31 mouse cellular contexts compared by ENCODE assay signal in genomic region chr10:85492583-85492982, GRCm38 (mm10).
DNase-seq lines count a peak whose midpoint lies in the region; ATAC-seq lines count a peak whose summit lies in the region.
"Had no signal": no experiment of that assay in that cellular context is flagged by ENCODE, and none has a peak within 500 bp of the region (broad histone marks: within the 10 kb centered on the region; RNA-seq: fewer than 3 reads in every experiment).

No protein-coding gene starts in this region.

- ATAC-seq in forebrain, embryonic 15.5 days (replicated peaks): peak; percentile 69; the same call in 1 of the 2 replicates
- no peak for ATAC-seq in forebrain, embryonic 13.5 days
- ATAC-seq in hindbrain, embryonic 15.5 days (ENCODE audit: low FRiP score, low read depth): no peak
- ATAC-seq in hindbrain, embryonic 14.5 days (ENCODE audit: low FRiP score): no peak
- ATAC-seq in neural tube, embryonic 13.5 days (ENCODE audit: low read depth): peak; percentile 56
- ATAC-seq: hindbrain, postnatal 0 days; inflammation-experienced regulatory T-cells, adult 6 months; intestine, embryonic 16.5 days; Patski had no signal

- intact Hi-C loops in left cerebral cortex, postnatal 14 days (cut with DNase I): no loop called here

- no peak overlapping the region for H3K27ac ChIP-seq in forebrain, embryonic 15.5 days (replicated peaks)
- H3K27ac ChIP-seq in forebrain, embryonic 13.5 days: no peak overlapping the region
- H3K27ac ChIP-seq in hindbrain, embryonic 15.5 days (replicated peaks): 0 out of 2 replicates have a peak overlapping the region, but pooled peaks have one; percentile 23
- H3K27ac ChIP-seq in hindbrain, embryonic 14.5 days: no peak overlapping the region
- H3K27ac ChIP-seq in neural tube, embryonic 13.5 days (replicated peaks): peak overlapping the region; percentile 78
- H3K27ac ChIP-seq: embryonic facial prominence, embryonic 10.5 days; embryonic facial prominence, embryonic 13.5 days; heart, embryonic 15.5 days; hindbrain, embryonic 10.5 days; hindbrain, postnatal 0 days had no signal

- no peak overlapping the region for H3K4me2 ChIP-seq in forebrain, embryonic 15.5 days (replicated peaks)
- H3K4me2 ChIP-seq in forebrain, embryonic 13.5 days: no peak overlapping the region
- no peak overlapping the region for H3K4me2 ChIP-seq in hindbrain, embryonic 15.5 days
- H3K4me2 ChIP-seq in hindbrain, embryonic 14.5 days (replicated peaks): no peak overlapping the region
- no peak overlapping the region for H3K4me2 ChIP-seq in neural tube, embryonic 13.5 days
- H3K4me2 ChIP-seq: embryonic facial prominence, embryonic 13.5 days; heart, embryonic 12.5 days; heart, embryonic 15.5 days had no signal

- H3K4me1 ChIP-seq in forebrain, embryonic 15.5 days: 0 out of 2 replicates have a peak, but pooled peaks cover 5% of the 10 kb centered on the region
- peaks cover 7% of the 10 kb centered on the region; the same call in 1 of the 2 replicates for H3K4me1 ChIP-seq in forebrain, embryonic 13.5 days
- peaks cover 9% of the 10 kb centered on the region; the same call in 1 of the 2 replicates for H3K4me1 ChIP-seq in hindbrain, embryonic 15.5 days (replicated peaks)
- no peaks in the 10 kb centered on the region for H3K4me1 ChIP-seq in hindbrain, embryonic 14.5 days (replicated peaks; ENCODE audit: control insufficient read depth, insufficient read depth, low read length)
- peaks cover 18% of the 10 kb centered on the region for H3K4me1 ChIP-seq in neural tube, embryonic 13.5 days (replicated peaks)
- H3K4me1 ChIP-seq: heart, embryonic 12.5 days; heart, embryonic 15.5 days had no signal

- no peak for DNase-seq in hindbrain, embryonic 14.5 days (ENCODE audit: low spot score)
- no peak for DNase-seq in neural tube, embryonic 10.5 days (ENCODE audit: extremely low spot score, low spot score)
- DNase-seq in left cerebral cortex, postnatal 14 days (ENCODE audit: low spot score in 2 of 2): no peak
- DNase-seq: adrenal gland, adult 2 months; adrenal gland, postnatal 14 days; B cell, adult 2 months; cerebellum, adult 11-12 months; cerebellum, adult 8-10 months; cerebellum, postnatal 10 days; cerebellum, postnatal 36 days; embryo, embryonic 11 days; gastrocnemius, postnatal 25 days; heart, adult 18-20 months; heart, postnatal 10 days; heart, postnatal 36 days had no signal

- no peak overlapping the region for H3K4me3 ChIP-seq in forebrain, embryonic 15.5 days
- H3K4me3 ChIP-seq in forebrain, embryonic 13.5 days: no peak overlapping the region
- no peak overlapping the region for H3K4me3 ChIP-seq in hindbrain, embryonic 15.5 days
- no peak overlapping the region for H3K4me3 ChIP-seq in hindbrain, embryonic 14.5 days (replicated peaks; ENCODE audit: low read length)
- no peak overlapping the region for H3K4me3 ChIP-seq in neural tube, embryonic 13.5 days
- H3K4me3 ChIP-seq: embryonic facial prominence, embryonic 10.5 days; embryonic facial prominence, embryonic 13.5 days; erythroblast, embryonic 14.5 days; heart, embryonic 12.5 days; heart, embryonic 15.5 days; hindbrain, embryonic 10.5 days had no signal

- H3K9me3 ChIP-seq in forebrain, embryonic 15.5 days: no peaks in the 10 kb centered on the region
- H3K9me3 ChIP-seq in forebrain, embryonic 13.5 days (replicated peaks): no peaks in the 10 kb centered on the region; the same call in 1 of the 2 replicates
- H3K9me3 ChIP-seq in hindbrain, embryonic 15.5 days: no peaks in the 10 kb centered on the region
- H3K9me3 ChIP-seq in hindbrain, embryonic 14.5 days (ENCODE audit: control insufficient read depth, low read length): no peaks in the 10 kb centered on the region
- no peaks in the 10 kb centered on the region for H3K9me3 ChIP-seq in neural tube, embryonic 13.5 days
- H3K9me3 ChIP-seq: embryonic facial prominence, embryonic 10.5 days; embryonic facial prominence, embryonic 13.5 days; heart, embryonic 12.5 days; heart, embryonic 15.5 days; hindbrain, embryonic 10.5 days had no signal

- WGBS in forebrain, embryonic 15.5 days: 86% methylated on average over 2 of the region's 2 CpGs
- 85% methylated on average over 2 of the region's 2 CpGs for WGBS in forebrain, embryonic 13.5 days
- WGBS in hindbrain, embryonic 15.5 days: 78% methylated on average over 2 of the region's 2 CpGs
- WGBS in hindbrain, embryonic 14.5 days: 89% methylated on average over 2 of the region's 2 CpGs
- WGBS in neural tube, embryonic 13.5 days: 63% methylated on average over 2 of the region's 2 CpGs

- no peaks in the 10 kb centered on the region for H3K27me3 ChIP-seq in forebrain, embryonic 15.5 days
- no peaks in the 10 kb centered on the region for H3K27me3 ChIP-seq in forebrain, embryonic 13.5 days
- no peaks in the 10 kb centered on the region for H3K27me3 ChIP-seq in hindbrain, embryonic 15.5 days
- H3K27me3 ChIP-seq in hindbrain, embryonic 14.5 days (ENCODE audit: control insufficient read depth, insufficient read depth, low read length): no peaks in the 10 kb centered on the region
- no peaks in the 10 kb centered on the region for H3K27me3 ChIP-seq in neural tube, embryonic 13.5 days
- H3K27me3 ChIP-seq: CH12.LX; embryonic facial prominence, embryonic 13.5 days; heart, embryonic 12.5 days; heart, embryonic 15.5 days; Patski had no signal

- no peaks in the 10 kb centered on the region for H3K36me3 ChIP-seq in forebrain, embryonic 15.5 days
- no peaks in the 10 kb centered on the region for H3K36me3 ChIP-seq in forebrain, embryonic 13.5 days (ENCODE audit: poor library complexity, severe bottlenecking)
- H3K36me3 ChIP-seq in hindbrain, embryonic 15.5 days: no peaks in the 10 kb centered on the region
- H3K36me3 ChIP-seq in hindbrain, embryonic 14.5 days (replicated peaks; ENCODE audit: control insufficient read depth, insufficient read depth): no peaks in the 10 kb centered on the region
- no peaks in the 10 kb centered on the region for H3K36me3 ChIP-seq in neural tube, embryonic 13.5 days
- H3K36me3 ChIP-seq: embryonic facial prominence, embryonic 10.5 days; embryonic facial prominence, embryonic 13.5 days; G1E; heart, embryonic 12.5 days; heart, embryonic 15.5 days; hindbrain, embryonic 10.5 days had no signal

- H3K9ac ChIP-seq in forebrain, embryonic 15.5 days (replicated peaks): no peak overlapping the region
- H3K9ac ChIP-seq in forebrain, embryonic 13.5 days: no peak overlapping the region
- H3K9ac ChIP-seq in hindbrain, embryonic 15.5 days: no peak overlapping the region
- H3K9ac ChIP-seq in hindbrain, embryonic 14.5 days: no peak overlapping the region
- H3K9ac ChIP-seq in neural tube, embryonic 13.5 days: no peak overlapping the region
- H3K9ac ChIP-seq: embryonic facial prominence, embryonic 13.5 days; heart, embryonic 12.5 days; heart, embryonic 15.5 days had no signal

Comparison
In these comparisons a context has a peak if more than half of its experiments do, and no peak if none do; other contexts are left out.
1. ATAC-seq: peak in forebrain, embryonic 15.5 days (single experiment) and neural tube, embryonic 13.5 days (single experiment); none in forebrain, embryonic 13.5 days (single experiment), hindbrain, embryonic 15.5 days (single experiment) and hindbrain, embryonic 14.5 days (single experiment).
2. H3K27ac ChIP-seq: peak in hindbrain, embryonic 15.5 days (single experiment) and neural tube, embryonic 13.5 days (single experiment); none in forebrain, embryonic 15.5 days (single experiment), forebrain, embryonic 13.5 days (single experiment) and hindbrain, embryonic 14.5 days (single experiment).